Mouse (Mus musculus) hindbrain, embryonic 16.5 days (tissue): ENCODE results near the gene Capg. TPM values are rescaled to one million over a fixed set of nuclear protein-coding genes. Genes with fewer than 3 reads are reported as not detected.
A peak's percentile ranks its signal among the peaks of the same experiment; 100 is the strongest.

ENCODE experiments used
- ATAC-seq: fragments of 200-750 bp; cut with Nextera tagmentation; 2 replicates; pipeline ENCODE4 v1.8.0; 2017; ENCODE audit warnings: moderate TSS enrichment, moderate library complexity
- H3K27ac ChIP-seq: fragments of 300-500 bp; sonication (generic); 2 replicates; pipeline ENCODE4 v1.5.1; 2014; ENCODE audit warnings: low read depth, mild to moderate bottlenecking, control low read depth, low read length, moderate library complexity
- H3K27me3 ChIP-seq: fragments of 300-500 bp; sonication (generic); replicated peaks from 2 replicates; pipeline ENCODE4 v1.6.1; 2014; ENCODE audit warnings: low read length; ENCODE audit not compliant: control insufficient read depth, insufficient read depth
- H3K36me3 ChIP-seq: fragments of 300-500 bp; sonication (generic); 2 replicates; pipeline ENCODE4 v1.6.1; 2014; ENCODE audit warnings: mild to moderate bottlenecking, low read length, moderate library complexity, mixed read lengths; ENCODE audit not compliant: control insufficient read depth, insufficient read depth
- H3K4me1 ChIP-seq: fragments of 300-500 bp; sonication (generic); 2 replicates; pipeline ENCODE4 v1.6.1; 2014; ENCODE audit warnings: low read depth, low read length; ENCODE audit not compliant: control insufficient read depth, insufficient read depth
- H3K4me2 ChIP-seq: fragments of 300-500 bp; sonication (generic); 2 replicates; pipeline ENCODE4 v1.6.1; 2014; ENCODE audit warnings: mild to moderate bottlenecking, low read length, control low read depth, moderate library complexity
- H3K4me3 ChIP-seq: fragments of 300-500 bp; sonication (generic); 2 replicates; pipeline ENCODE4 v1.5.1; 2014; ENCODE audit warnings: mild to moderate bottlenecking, low read length, control low read depth, moderate library complexity
- H3K9ac ChIP-seq: fragments of 300-500 bp; sonication (generic); 2 replicates; pipeline ENCODE4 v1.6.1; 2014; ENCODE audit warnings: low read depth, mild to moderate bottlenecking, control low read depth, low read length, moderate library complexity
- H3K9me3 ChIP-seq: fragments of 300-500 bp; sonication (generic); 2 replicates; pipeline ENCODE4 v1.6.1; 2014; ENCODE audit warnings: mild to moderate bottlenecking, low read length, moderate library complexity; ENCODE audit not compliant: control insufficient read depth
- WGBS: fragments of 180-500 bp; shearing (Covaris S2); extraction: QIAGEN DNeasy Blood & Tissue Kit; methylation state at CpG from one replicate; pipeline ENCODE4 v1.1.7; 2014; 5-methylcytosine and 5-hydroxymethylcytosine counted together
- polyA plus RNA-seq: library from polyadenylated mRNA; unstranded; fragments of >200 nt; fragmentation: Nextera tagmentation; extraction: Ambion mirVana; gene quantifications from 2 replicates; pipeline ENCODE4 v1.2.1, GENCODE M21; 2015

Capg gene
- polyA plus RNA-seq, 1 experiment from 2014 or later: 10.2 TPM

DNA sequence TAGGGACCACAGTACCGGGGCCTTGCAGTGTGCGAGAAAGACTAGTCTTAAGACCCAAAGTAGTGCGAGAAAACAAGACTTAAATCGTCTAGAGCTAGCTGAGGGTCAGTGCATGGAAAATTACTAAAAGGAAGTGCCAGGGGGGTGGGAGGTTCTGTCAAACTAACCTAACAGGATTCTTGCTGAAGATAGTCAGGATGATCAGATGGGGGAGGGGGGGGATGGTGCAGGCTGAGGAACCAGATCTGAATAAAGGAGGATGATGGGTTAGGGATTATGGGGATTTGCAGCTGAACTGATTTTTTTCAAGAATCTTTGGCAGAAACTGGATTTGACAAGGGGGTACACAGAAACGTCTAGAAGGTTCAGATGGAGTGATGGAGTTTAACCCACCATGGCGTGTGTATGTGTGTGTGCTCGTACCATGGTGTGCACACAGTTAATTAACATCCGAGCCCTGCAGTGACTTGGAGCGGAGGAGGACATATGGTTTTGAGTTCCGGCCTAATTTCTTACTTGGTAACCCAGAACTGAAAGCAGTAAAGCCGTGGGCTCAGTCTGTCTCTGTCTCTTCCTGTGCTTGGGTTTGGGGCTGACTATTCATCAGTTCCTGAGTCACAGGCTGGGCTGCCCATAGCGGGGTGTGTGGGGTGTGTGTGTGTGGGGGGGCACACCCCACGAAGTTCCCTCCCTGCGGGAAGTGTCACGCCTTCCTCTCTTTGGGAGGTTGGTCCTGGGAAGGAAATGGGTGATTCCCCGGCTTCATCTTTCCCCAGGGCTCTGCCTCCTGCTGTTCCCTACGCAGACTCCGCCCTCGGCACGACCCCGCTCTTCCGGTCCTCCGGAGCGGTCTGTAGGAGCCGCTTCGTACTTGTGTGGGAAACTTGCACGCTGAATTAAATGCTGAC is 8.2 kb downstream of the Capg start:
- Histone ChIP-seq H3K36me3 (no peaks in the 10 kb centered on the region), H3K9me3 (no peaks in the 10 kb centered on the region), H3K4me2 (peak overlapping the region; percentile 75), H3K9ac (peak overlapping the region; percentile 67), H3K27ac (peak overlapping the region; percentile 60), H3K27me3 (no peaks in the 10 kb centered on the region), H3K4me3 (peak overlapping the region; percentile 43), H3K4me1 (peaks cover 12% of the 10 kb centered on the region)
- WGBS: 16% methylated on average over 27 of the region's 27 CpGs
- ATAC-seq: peak; percentile 88

DNA sequence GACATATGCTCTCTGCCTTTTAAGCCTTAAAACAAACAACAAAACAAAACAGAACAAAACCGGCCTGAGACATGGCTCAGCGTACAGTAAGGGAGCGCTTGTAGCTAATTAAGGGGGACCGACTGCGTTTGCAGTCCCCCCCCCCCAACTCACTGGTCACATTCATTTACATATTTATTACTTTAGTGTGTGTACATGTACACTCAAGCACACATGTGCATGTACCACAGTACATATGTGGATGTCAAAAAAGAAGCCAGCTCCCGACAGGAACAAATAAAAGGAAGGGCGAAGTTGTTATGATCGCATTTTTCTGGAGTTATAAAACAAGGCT is 8.9 kb downstream of the Capg start:
- Histone ChIP-seq H3K9me3 (no peaks in the 10 kb centered on the region), H3K27ac (peak overlapping the region; percentile 60), H3K27me3 (no peaks in the 10 kb centered on the region), H3K4me2 (peak overlapping the region; percentile 75), H3K9ac (peak overlapping the region; percentile 67), H3K4me1 (peaks cover 12% of the 10 kb centered on the region), H3K36me3 (no peaks in the 10 kb centered on the region), H3K4me3 (peak overlapping the region; percentile 43)
- 16% methylated on average over 8 of the region's 8 CpGs for WGBS
- ATAC-seq: no peak; the same call in 1 of the 2 replicates

GRCm38 (mm10) chr6:72560801-72561200 is 16.6 kb downstream of the Capg start:
- no peak overlapping the region for H3K4me3 ChIP-seq
- H3K36me3 ChIP-seq: no peaks in the 10 kb centered on the region
- H3K27ac ChIP-seq: no peak overlapping the region
- H3K27me3 ChIP-seq: no peaks in the 10 kb centered on the region
- H3K9ac ChIP-seq: no peak overlapping the region
- no peak for ATAC-seq
- peaks cover 3% of the 10 kb centered on the region; the same call in 1 of the 2 replicates for H3K4me1 ChIP-seq
- H3K4me2 ChIP-seq: no peak overlapping the region
- H3K9me3 ChIP-seq: no peaks in the 10 kb centered on the region
- 86% methylated on average over 8 of the region's 8 CpGs for WGBS

GRCm38 (mm10) chr6:72562486-72562885 is 18.3 kb downstream of the Capg start:
- Histone ChIP-seq H3K27ac (no peak overlapping the region), H3K4me2 (no peak overlapping the region)
- no peak for ATAC-seq

DNA sequence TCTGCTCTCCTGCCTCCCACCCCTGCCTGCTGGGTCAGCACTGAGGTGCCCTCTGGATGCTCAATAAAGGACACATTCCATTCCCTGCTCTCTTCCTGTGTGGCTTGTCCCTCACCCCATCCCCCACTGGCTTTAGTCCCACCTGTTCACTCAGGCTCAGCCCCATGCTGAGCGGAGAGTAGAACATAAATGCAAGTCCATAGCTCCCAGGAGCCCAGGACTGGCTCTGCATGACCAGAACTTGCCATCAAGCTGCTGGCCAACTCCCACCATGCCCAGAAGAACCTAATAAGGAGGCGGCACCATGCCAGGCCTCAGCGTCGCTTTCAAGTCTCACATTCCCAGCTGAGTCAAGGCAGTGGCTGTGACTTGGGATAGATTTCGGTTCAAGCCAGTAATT is 18.7 kb downstream of the Capg start:
- Histone ChIP-seq H3K4me3 (no peak overlapping the region), H3K36me3 (peaks cover 2% of the 10 kb centered on the region), H3K27me3 (no peaks in the 10 kb centered on the region), H3K9ac (no peak overlapping the region), H3K4me1 (peaks cover 5% of the 10 kb centered on the region; the same call in 1 of the 2 replicates), H3K4me2 (no peak overlapping the region), H3K27ac (no peak overlapping the region), H3K9me3 (no peaks in the 10 kb centered on the region)
- no peak for ATAC-seq
- WGBS: 69% methylated on average over 5 of the region's 5 CpGs

More at GRCm38 (mm10) chr6:72562486-72562885, 18.3 kb downstream of the Capg start:
- no peaks in the 10 kb centered on the region for H3K36me3 ChIP-seq
- no peaks in the 10 kb centered on the region for H3K27me3 ChIP-seq
- H3K4me1 ChIP-seq: peaks cover 5% of the 10 kb centered on the region; the same call in 1 of the 2 replicates
- no peaks in the 10 kb centered on the region for H3K9me3 ChIP-seq
- WGBS: 50% methylated on average over 6 of the region's 6 CpGs
- H3K9ac ChIP-seq: no peak overlapping the region
- no peak overlapping the region for H3K4me3 ChIP-seq

DNA sequence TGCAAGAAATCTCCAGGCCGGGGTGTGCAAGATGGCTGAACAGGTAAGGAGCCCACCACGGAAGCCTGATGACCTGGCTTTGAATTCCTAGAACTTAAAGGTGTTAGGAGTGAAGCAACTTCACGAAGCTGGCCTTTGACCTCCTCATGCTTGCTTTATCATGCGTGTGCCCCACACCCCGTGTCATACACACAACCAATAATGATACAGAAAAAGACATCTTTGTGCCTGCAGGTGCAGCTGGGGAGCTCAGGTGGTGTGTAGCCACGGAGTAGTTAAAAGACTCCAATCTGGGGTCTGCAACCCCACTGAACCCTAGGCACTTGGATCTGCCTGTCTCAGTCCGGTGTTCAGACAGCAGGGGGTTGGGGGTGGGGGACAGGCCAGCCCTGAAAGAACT is 21.3 kb downstream of the Capg start:
- 76% methylated on average over 7 of the region's 7 CpGs for WGBS
- H3K4me1 ChIP-seq: peaks cover 5% of the 10 kb centered on the region; the same call in 1 of the 2 replicates
- H3K27ac ChIP-seq: no peak overlapping the region
- peak; percentile 24; the same call in 1 of the 2 replicates for ATAC-seq
- peak overlapping the region; percentile 34; the same call in 1 of the 2 replicates for H3K4me2 ChIP-seq
- no peak overlapping the region for H3K4me3 ChIP-seq
- no peaks in the 10 kb centered on the region for H3K9me3 ChIP-seq
- H3K27me3 ChIP-seq: no peaks in the 10 kb centered on the region
- H3K36me3 ChIP-seq: peaks cover 4% of the 10 kb centered on the region
- peak overlapping the region; percentile 33; the same call in 1 of the 2 replicates for H3K9ac ChIP-seq

- H3K4me3 ChIP-seq: no peak overlapping the region
- peak; percentile 90 for ATAC-seq
- H3K27me3 ChIP-seq: no peaks in the 10 kb centered on the region
- no peak overlapping the region for H3K27ac ChIP-seq
- peaks cover 4% of the 10 kb centered on the region for H3K36me3 ChIP-seq
- 1% methylated on average over 4 of the region's 4 CpGs for WGBS
- H3K9me3 ChIP-seq: no peaks in the 10 kb centered on the region
- peak overlapping the region; percentile 34; the same call in 1 of the 2 replicates for H3K4me2 ChIP-seq
- H3K9ac ChIP-seq: 0 out of 2 replicates have a peak overlapping the region, but pooled peaks have one; percentile 33
- H3K4me1 ChIP-seq: peaks cover 5% of the 10 kb centered on the region; the same call in 1 of the 2 replicates
These were observed 21.9 kb downstream of the Capg start for GRCm38 (mm10) chr6:72566044-72566443.

DNA sequence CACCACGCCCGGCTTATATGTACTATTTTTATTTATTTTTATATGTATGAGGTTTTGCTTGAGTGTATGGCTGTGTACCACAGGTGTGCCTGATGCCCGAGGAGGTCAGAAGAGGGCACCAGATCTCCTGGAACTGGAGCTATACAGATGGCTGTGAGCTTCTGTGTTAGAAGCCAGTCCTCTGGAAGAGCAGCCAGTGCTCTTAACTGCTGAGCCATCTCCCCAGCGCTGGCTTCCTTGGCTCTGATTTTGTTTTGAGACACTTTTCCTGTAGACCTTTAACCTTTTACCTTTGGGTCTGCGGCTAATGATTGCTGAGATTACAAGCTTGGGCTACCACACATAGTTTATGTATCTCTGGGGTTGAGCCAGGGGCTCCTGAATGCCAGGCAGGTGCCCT is 23.3 kb downstream of the Capg start:
- H3K9ac ChIP-seq: no peak overlapping the region
- no peaks in the 10 kb centered on the region for H3K9me3 ChIP-seq
- ATAC-seq: no peak
- no peak overlapping the region for H3K27ac ChIP-seq
- no peak overlapping the region for H3K4me2 ChIP-seq
- peaks cover 4% of the 10 kb centered on the region for H3K36me3 ChIP-seq
- no peaks in the 10 kb centered on the region for H3K27me3 ChIP-seq
- H3K4me1 ChIP-seq: peaks cover 5% of the 10 kb centered on the region; the same call in 1 of the 2 replicates
- H3K4me3 ChIP-seq: no peak overlapping the region
- 94% methylated on average over 5 of the region's 5 CpGs for WGBS

GRCm38 (mm10) chr6:72568736-72569135 is 24.5 kb downstream of the Capg start:
- H3K36me3 ChIP-seq: peaks cover 4% of the 10 kb centered on the region
- no peaks in the 10 kb centered on the region for H3K27me3 ChIP-seq
- H3K9me3 ChIP-seq: no peaks in the 10 kb centered on the region
- 95% methylated on average over 10 of the region's 10 CpGs for WGBS
- H3K4me1 ChIP-seq: peaks cover 5% of the 10 kb centered on the region; the same call in 1 of the 2 replicates
- no peak overlapping the region for H3K4me2 ChIP-seq
- H3K9ac ChIP-seq: no peak overlapping the region
- no peak overlapping the region for H3K4me3 ChIP-seq
- H3K27ac ChIP-seq: no peak overlapping the region
- ATAC-seq: no peak
